Mouse (Mus musculus) liver, embryonic 14.5 days (tissue): ENCODE results near the gene Lax1. TPM values are rescaled to one million over a fixed set of nuclear protein-coding genes. Genes with fewer than 3 reads are reported as not detected.

Experiments used
- ATAC-seq: fragments of 200-750 bp; cut with Nextera tagmentation; 2 replicates; pipeline ENCODE4 v1.8.0; 2017; ENCODE audit warnings: moderate number of reproducible peaks, mild to moderate bottlenecking, moderate library complexity; ENCODE audit not compliant: insufficient read depth
- DNase-seq, 3 experiments: peaks; one replicate each; pipeline ENCODE4 v3.0.0-alpha.2; 2012 to 2013; ENCODE audit warnings: low read depth in 3 of 3, low spot score in 3 of 3
- H3K27ac ChIP-seq: fragments of 300-500 bp; sonication (generic); 2 replicates; pipeline ENCODE4 v1.5.1; 2014; ENCODE audit warnings: moderate library complexity, mild to moderate bottlenecking, control low read depth, inconsistent platforms
- H3K27me3 ChIP-seq: fragments of 300-500 bp; sonication (generic); 2 replicates; pipeline ENCODE4 v1.6.1; 2014; ENCODE audit warnings: mild to moderate bottlenecking, low read length, moderate library complexity; ENCODE audit not compliant: control insufficient read depth, insufficient read depth
- H3K36me3 ChIP-seq: fragments of 300-500 bp; sonication (generic); replicated peaks from 2 replicates; pipeline ENCODE4 v1.6.1; 2014; ENCODE audit warnings: low read depth; ENCODE audit not compliant: control insufficient read depth, insufficient read depth
- H3K4me1 ChIP-seq, 2 experiments: fragments of 200-500 bp in 1 of 2; fragments of 300-500 bp in 1 of 2; sonication (generic) in 1 of 2; replicated peaks; 2 replicates each; pipeline ENCODE4 v1.6.1; 2012 to 2014; ENCODE audit warnings: antibody characterized with exemption in 1 of 2, inconsistent platforms in 1 of 2, low read length in 1 of 2; ENCODE audit not compliant: control insufficient read depth in 2 of 2, insufficient read depth in 2 of 2
- H3K4me2 ChIP-seq: fragments of 300-500 bp; sonication (generic); 2 replicates; pipeline ENCODE4 v1.6.1; 2014; ENCODE audit warnings: low read depth, mild to moderate bottlenecking, control low read depth, moderate library complexity
- H3K4me3 ChIP-seq, 2 experiments: fragments of 200-500 bp in 1 of 2; fragments of 300-500 bp in 1 of 2; sonication (generic) in 1 of 2; 2 replicates each; pipeline ENCODE4 v1.5.1; 2012 to 2014; ENCODE audit warnings: low read depth in 2 of 2, low read length in 2 of 2, mild to moderate bottlenecking in 2 of 2, control low read depth in 1 of 2, inconsistent platforms in 1 of 2, moderate library complexity in 1 of 2; ENCODE audit not compliant: insufficient read depth in 1 of 2
- H3K9ac ChIP-seq: fragments of 300-500 bp; sonication (generic); replicated peaks from 2 replicates; pipeline ENCODE4 v1.6.1; 2014; ENCODE audit warnings: mild to moderate bottlenecking, control low read depth, moderate library complexity
- H3K9me3 ChIP-seq: fragments of 300-500 bp; sonication (generic); 2 replicates; pipeline ENCODE4 v1.6.1; 2016; ENCODE audit warnings: low read length, mixed read lengths; ENCODE audit not compliant: control insufficient read depth
- CTCF ChIP-seq: IDR thresholded peaks from 2 replicates; pipeline ENCODE4 v1.5.1; 2016; ENCODE audit warnings: antibody characterized with exemption, low read depth, control low read depth
- EP300 ChIP-seq: IDR thresholded peaks from 2 replicates; pipeline ENCODE4 v1.6.1; 2016; ENCODE audit warnings: antibody characterized with exemption, low read depth
- WGBS: fragments of 180-500 bp; shearing (Covaris S2); extraction: QIAGEN DNeasy Blood & Tissue Kit; methylation state at CpG from one replicate; pipeline ENCODE4 v1.1.7; 2014; ENCODE audit not compliant: insufficient replicate concordance; 5-methylcytosine and 5-hydroxymethylcytosine counted together
- polyA plus RNA-seq, 2 experiments: library from polyadenylated mRNA; depleted of rRNA in 1 of 2; stranded (reverse) in 1 of 2; unstranded in 1 of 2; fragments of >200 nt; fragmentation: Nextera tagmentation in 1 of 2; extraction: Ambion mirVana in 1 of 2; gene quantifications; 2 replicates each; pipeline versions ENCODE4 v1.2.1 to v1.2.3; 2012 to 2014

The Lax1 gene
- polyA plus RNA-seq, 2 experiments, result 0.55 to 1.1 TPM

DNA sequence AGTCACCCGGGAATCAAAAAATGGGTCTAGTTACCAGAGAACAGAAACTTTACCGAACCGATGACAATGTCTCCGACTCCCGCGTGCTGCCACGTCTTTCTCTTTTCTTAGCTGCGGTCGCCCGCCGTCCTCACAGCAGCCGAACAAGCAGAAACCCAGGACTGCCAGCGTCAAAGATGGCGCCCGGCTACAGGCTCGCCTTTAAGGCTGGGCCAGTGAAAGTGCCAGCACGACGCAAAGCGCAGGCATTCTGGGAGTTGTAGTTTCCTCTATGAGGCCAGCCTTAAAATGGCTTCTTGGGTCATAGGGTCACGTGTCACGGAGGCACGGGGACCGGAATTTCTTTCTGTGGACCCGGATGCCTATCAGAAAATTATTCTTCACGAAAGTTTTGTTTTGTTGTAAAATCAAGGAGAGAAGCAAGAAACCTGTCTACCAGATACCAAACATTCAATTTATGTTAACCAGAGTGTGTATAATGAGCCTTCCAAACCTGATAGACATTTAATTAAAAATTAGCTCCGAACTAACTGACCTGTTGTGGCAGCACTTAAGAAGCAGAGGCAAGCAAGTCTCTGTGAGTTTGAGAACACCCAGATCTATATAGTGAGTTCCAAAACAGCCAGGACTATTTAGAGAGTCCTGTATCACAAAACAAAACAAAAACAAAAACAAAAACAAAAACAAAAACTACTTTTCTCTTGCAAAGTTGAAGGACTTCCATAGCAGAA lies 28.5 kb downstream of the Lax1 start, which contains the start of gene Gm38394:
Gene Gm38394, minus strand, starts transcription at position 116 of the 731 bp plus-strand sequence.
- H3K9me3 ChIP-seq, result no peaks in the 10 kb centered on the region
- DNase-seq (peak; percentile 92 to 94 (median 93)), ATAC-seq (peak; percentile 99)
- no peak for TF ChIP-seq EP300
- TF ChIP-seq CTCF, result no peak
- H3K4me2 ChIP-seq, result peak within 1 kb of the TSS; percentile 85
- peaks cover 11 to 22% of the 10 kb centered on the region in 2 experiments for H3K4me1 ChIP-seq
- peak within 1 kb of the TSS; percentile 92 to 97 for H3K4me3 ChIP-seq
- peak within 1 kb of the TSS; percentile 74 for H3K27ac ChIP-seq
- WGBS, result 3% methylated on average over 26 of the region's 26 CpGs
- no peaks in the 10 kb centered on the region for H3K27me3 ChIP-seq
- H3K9ac ChIP-seq, result peak within 1 kb of the TSS; percentile 93
- H3K36me3 ChIP-seq, result peaks cover 30% of the 10 kb centered on the region

DNA sequence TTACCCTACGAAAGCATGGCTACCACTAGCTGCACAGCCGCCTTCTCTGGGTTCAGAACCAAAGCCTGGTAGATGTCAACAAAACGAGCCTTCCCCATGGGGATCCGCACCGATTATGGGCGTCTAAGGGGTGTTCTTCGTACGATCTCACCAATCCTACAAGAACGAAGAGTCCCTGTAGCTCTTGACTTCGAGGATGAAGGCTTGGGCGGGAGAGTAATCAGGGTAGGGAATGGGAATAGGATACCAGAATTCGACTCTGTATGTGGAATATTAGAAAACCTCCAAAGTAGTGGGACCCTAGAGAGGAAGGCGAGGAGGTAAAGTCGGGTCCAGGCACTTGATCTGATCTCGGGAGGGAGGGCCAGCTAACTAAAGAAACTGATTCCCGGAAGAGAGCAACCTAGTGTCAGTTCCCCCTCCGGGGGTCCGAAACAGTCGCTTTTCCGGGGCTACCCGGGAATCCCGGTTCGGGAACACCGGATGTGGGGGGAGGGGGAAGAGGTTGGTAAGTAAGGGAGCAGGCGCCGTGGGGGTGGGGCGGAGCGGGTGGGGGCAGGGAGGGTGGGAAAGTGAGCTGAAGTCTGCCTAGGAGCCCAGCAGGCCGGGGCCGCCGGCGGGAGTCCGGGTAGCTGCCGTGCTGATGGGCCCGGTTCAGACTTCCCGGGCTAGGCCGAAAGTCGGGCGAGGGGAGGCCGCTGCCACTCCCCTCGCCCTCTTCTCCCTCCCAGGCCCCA lies 29.3 kb downstream of the Lax1 start, which contains the start of gene Zbed6:
Gene Zbed6, minus strand, starts transcription at position 420 of the 737 bp plus-strand sequence.
- Histone ChIP-seq H3K4me2 (peak within 1 kb of the TSS; percentile 85), H3K4me3 (peak within 1 kb of the TSS; percentile 92 to 97), H3K27me3 (no peaks in the 10 kb centered on the region), H3K4me1 (peaks cover 11 to 22% of the 10 kb centered on the region in 2 experiments), H3K36me3 (peaks cover 30% of the 10 kb centered on the region), H3K27ac (peak within 1 kb of the TSS; percentile 74), H3K9me3 (no peaks in the 10 kb centered on the region), H3K9ac (peak within 1 kb of the TSS; percentile 93)
- no peak for TF ChIP-seq CTCF
- TF ChIP-seq EP300, result no peak
- ATAC-seq (peak; percentile 78), DNase-seq (peak; percentile 30 to 36 (median 32))
- under 1% methylated on average over 40 of the region's 41 CpGs for WGBS

DNA sequence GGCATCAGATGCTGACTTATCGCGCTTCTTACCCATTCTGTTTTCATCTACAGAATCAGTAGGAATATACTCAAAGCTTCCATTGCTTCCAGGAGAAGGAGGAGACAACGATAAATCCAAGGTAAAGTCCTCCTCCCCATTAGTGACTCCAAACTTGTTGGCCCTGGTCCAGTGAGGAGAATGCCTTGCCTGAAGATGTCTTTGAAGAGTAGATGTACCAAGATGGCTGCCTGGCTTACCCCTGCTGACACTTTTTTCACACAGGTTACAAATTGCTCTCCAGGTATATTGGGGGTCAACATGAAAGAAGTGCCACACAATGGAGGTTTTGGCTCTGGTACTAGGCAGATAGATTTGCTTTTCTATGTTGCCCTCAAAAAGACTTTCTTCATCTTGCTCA lies 31.0 kb downstream of the Lax1 start:
- DNase-seq, result no peak
- TF ChIP-seq EP300 (no peak), CTCF (no peak)
- no peak overlapping the region for H3K4me2 ChIP-seq

DNA sequence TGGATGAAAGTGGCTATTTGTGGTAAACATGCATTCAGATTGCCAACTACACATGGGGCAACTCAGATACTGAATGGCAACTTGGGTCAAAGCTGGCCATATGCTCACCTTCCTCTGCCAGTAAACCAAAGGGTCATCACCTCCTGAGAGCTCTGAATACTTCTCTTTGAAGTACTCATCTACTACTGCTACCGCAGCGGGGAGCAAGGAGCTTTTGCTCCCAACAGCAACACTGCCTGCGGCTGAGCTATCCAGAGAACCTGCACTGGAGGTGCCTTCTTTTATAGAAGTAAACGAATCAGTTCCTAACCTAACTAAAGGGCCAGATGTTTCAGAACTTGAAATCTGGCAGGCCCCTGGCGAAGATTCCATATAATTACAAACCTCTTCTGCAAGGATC lies 33.1 kb downstream of the Lax1 start:
- Histone ChIP-seq H3K27me3 (no peaks in the 10 kb centered on the region), H3K27ac (no peak overlapping the region), H3K9ac (no peak overlapping the region), H3K4me2 (no peak overlapping the region), H3K36me3 (peaks cover 43% of the 10 kb centered on the region), H3K4me3 (no peak overlapping the region), H3K9me3 (no peaks in the 10 kb centered on the region), H3K4me1 (peaks cover 12 to 15% of the 10 kb centered on the region in 2 experiments)
- no peak for TF ChIP-seq EP300
- TF ChIP-seq CTCF, result no peak
- ATAC-seq, result no peak
- WGBS, result 71% methylated on average over 5 of the region's 5 CpGs
- no peak for DNase-seq

More for the DNA sequence above, 31.0 kb downstream of the Lax1 start:
- ATAC-seq, result no peak
- Histone ChIP-seq H3K4me3 (no peak overlapping the region), H3K36me3 (peaks cover 33% of the 10 kb centered on the region), H3K9ac (no peak overlapping the region), H3K9me3 (no peaks in the 10 kb centered on the region), H3K27ac (no peak overlapping the region), H3K27me3 (no peaks in the 10 kb centered on the region), H3K4me1 (peaks cover 11 to 18% of the 10 kb centered on the region in 2 experiments)
- 88% methylated on average over 3 of the region's 3 CpGs for WGBS

DNA sequence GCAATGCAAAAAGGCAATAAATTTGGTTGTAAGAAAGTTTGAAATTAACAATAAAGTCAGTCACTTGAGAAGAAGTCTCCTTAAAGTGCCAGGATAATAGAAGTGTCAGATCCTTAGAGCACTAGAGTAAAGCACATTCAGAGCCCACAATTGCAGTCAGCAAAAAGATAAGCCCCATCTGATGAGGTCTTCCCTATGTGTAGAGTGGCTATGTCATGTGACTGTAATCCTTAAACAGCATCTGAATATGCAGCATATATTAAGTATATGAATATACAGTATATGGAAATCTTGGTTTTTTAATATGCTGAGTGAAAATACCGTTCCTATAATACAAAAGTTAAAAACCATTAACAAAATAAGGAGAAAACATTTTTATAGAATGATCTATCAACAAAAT lies 36.9 kb downstream of the Lax1 start:
- 78% methylated on average over 1 of the region's 1 CpGs for WGBS

More for the DNA sequence above, 36.9 kb downstream of the Lax1 start:
- no peak overlapping the region for H3K4me3 ChIP-seq
- no peaks in the 10 kb centered on the region for H3K9me3 ChIP-seq
- H3K9ac ChIP-seq, result no peak overlapping the region
- H3K27me3 ChIP-seq, result no peaks in the 10 kb centered on the region
- ATAC-seq (no peak), DNase-seq (no peak)
- H3K27ac ChIP-seq, result no peak overlapping the region
- peaks cover 2 to 5% of the 10 kb centered on the region in 2 experiments; a peak in 1 of 4 replicates for H3K4me1 ChIP-seq
- TF ChIP-seq EP300 (no peak), CTCF (no peak)
- H3K36me3 ChIP-seq, result peaks cover 32% of the 10 kb centered on the region
- H3K4me2 ChIP-seq, result no peak overlapping the region
